Mouse (Mus musculus) 416B (cell line): ENCODE measurements around the gene Rfc2.
A peak's percentile ranks its signal among the peaks of the same experiment; 100 is the strongest.

ENCODE experiments used
- DNase-seq: peaks from one replicate; pipeline ENCODE4 v3.0.0; 2011; ENCODE audit warnings: low read depth

Rfc2 gene

GRCm38 (mm10) chr5:134581146-134581545 lies at the start of gene Rfc2:
Gene Rfc2, plus strand, starts transcription at chr5:134581366.
- no peak for DNase-seq

- no peak for DNase-seq
Observed at GRCm38 (mm10) chr5:134531585-134531984, 49.6 kb upstream of the Rfc2 start.

- peak; percentile 94 for DNase-seq
Observed at GRCm38 (mm10) chr5:134532417-134532816, 48.7 kb upstream of the Rfc2 start.

- no peak for DNase-seq
Observed at GRCm38 (mm10) chr5:134536036-134536435, 45.1 kb upstream of the Rfc2 start.

GRCm38 (mm10) chr5:134539891-134540290 lies 41.3 kb upstream of the Rfc2 start:
- peak; percentile 91 for DNase-seq

- DNase-seq = peak; percentile 26
Observed at GRCm38 (mm10) chr5:134540881-134541280, 40.3 kb upstream of the Rfc2 start.

GRCm38 (mm10) chr5:134541640-134542039 lies 39.5 kb upstream of the Rfc2 start:
- no peak for DNase-seq

GRCm38 (mm10) chr5:134544516-134545241 lies 36.5 kb upstream of the Rfc2 start:
- peak; percentile 33 for DNase-seq

GRCm38 (mm10) chr5:134545242-134545629 lies 35.9 kb upstream of the Rfc2 start:
- DNase-seq = peak; percentile 67

GRCm38 (mm10) chr5:134546790-134547189 lies 34.4 kb upstream of the Rfc2 start:
- DNase-seq = no peak

- DNase-seq = no peak
Observed at GRCm38 (mm10) chr5:134548306-134548705, 32.9 kb upstream of the Rfc2 start.

GRCm38 (mm10) chr5:134549640-134550168 lies 31.5 kb upstream of the Rfc2 start:
- peak; percentile 27 for DNase-seq

GRCm38 (mm10) chr5:134550836-134551232 lies 30.3 kb upstream of the Rfc2 start:
- DNase-seq = peak; percentile 46

GRCm38 (mm10) chr5:134551233-134552109 lies 29.7 kb upstream of the Rfc2 start:
- peak; percentile 65 for DNase-seq

- DNase-seq = peak; percentile 93
Observed at GRCm38 (mm10) chr5:134552110-134552972, 28.8 kb upstream of the Rfc2 start, which contains the start of gene Clip2. Gene Clip2, minus strand, starts transcription at chr5:134552434.

GRCm38 (mm10) chr5:134553951-134554546 lies 27.1 kb upstream of the Rfc2 start:
- DNase-seq = peak; percentile 22

- peak; percentile 94 for DNase-seq
Observed at GRCm38 (mm10) chr5:134555463-134556164, 25.6 kb upstream of the Rfc2 start.

GRCm38 (mm10) chr5:134560071-134560449 lies 21.1 kb upstream of the Rfc2 start, which contains the start of gene Syna:
Gene Syna, minus strand, starts transcription at chr5:134560171.
- DNase-seq = no peak

GRCm38 (mm10) chr5:134560450-134561171 lies 20.6 kb upstream of the Rfc2 start:
- peak; percentile 31 for DNase-seq

- DNase-seq = no peak
Observed at GRCm38 (mm10) chr5:134564272-134564671, 16.9 kb upstream of the Rfc2 start.
